Mouse (Mus musculus): Measurements from ENCODE around the gene Twsg1. TPM values are rescaled to one million over a fixed set of nuclear protein-coding genes. Genes with fewer than 3 reads are reported as not detected.

The Twsg1 gene
- polyA plus RNA-seq, 1 experiment from 2014 or later = 134 TPM

- Histone ChIP-seq H3K27ac (replicated peaks; ENCODE audit: low read depth, low read length) (no peak overlapping the region), H3K4me1 (ENCODE audit: control insufficient read depth, insufficient read depth, low read length) (0 out of 2 replicates have a peak, but pooled peaks cover 2% of the 10 kb centered on the region), H3K36me3 (ENCODE audit: control insufficient read depth, insufficient read depth, low read length) (0 out of 2 replicates have a peak, but pooled peaks cover 1% of the 10 kb centered on the region), H3K4me2 (ENCODE audit: low read depth, severe bottlenecking) (no peak overlapping the region), H3K27me3 (ENCODE audit: control insufficient read depth, insufficient read depth, low read length) (no peaks in the 10 kb centered on the region), H3K4me3 (ENCODE audit: low read depth, low read length) (no peak overlapping the region), H3K9ac (ENCODE audit: low read length) (no peak overlapping the region), H3K9me3 (ENCODE audit: control insufficient read depth, low read length) (no peaks in the 10 kb centered on the region)
- DNase-seq (ENCODE audit: low spot score) (no peak), ATAC-seq (ENCODE audit: insufficient number of reproducible peaks, low FRiP score, low TSS enrichment, low read depth) (no peak)
- 79% methylated on average over 4 of the region's 4 CpGs for WGBS
Measured at GRCm38 (mm10) chr17:65942394-65942793, 8.6 kb downstream of the Twsg1 start.

- no peak for ATAC-seq (ENCODE audit: insufficient number of reproducible peaks, low FRiP score, low TSS enrichment, low read depth)
- Histone ChIP-seq H3K27me3 (ENCODE audit: control insufficient read depth, insufficient read depth, low read length) (no peaks in the 10 kb centered on the region), H3K9ac (ENCODE audit: low read length) (no peak overlapping the region), H3K4me1 (ENCODE audit: control insufficient read depth, insufficient read depth, low read length) (0 out of 2 replicates have a peak, but pooled peaks cover 2% of the 10 kb centered on the region), H3K4me2 (ENCODE audit: low read depth, severe bottlenecking) (no peak overlapping the region), H3K4me3 (ENCODE audit: low read depth, low read length) (no peak overlapping the region), H3K36me3 (ENCODE audit: control insufficient read depth, insufficient read depth, low read length) (no peaks in the 10 kb centered on the region), H3K9me3 (ENCODE audit: control insufficient read depth, low read length) (no peaks in the 10 kb centered on the region), H3K27ac (replicated peaks; ENCODE audit: low read depth, low read length) (no peak overlapping the region)
- DNase-seq (ENCODE audit: low spot score) = no peak
- WGBS = 88% methylated on average over 6 of the region's 6 CpGs
Measured at GRCm38 (mm10) chr17:65941275-65941674, 9.8 kb downstream of the Twsg1 start.

GRCm38 (mm10) chr17:65940221-65940620, 10.8 kb downstream of the Twsg1 start:
- DNase-seq (ENCODE audit: low spot score) = no peak
- Histone ChIP-seq H3K4me1 (ENCODE audit: control insufficient read depth, insufficient read depth, low read length) (0 out of 2 replicates have a peak, but pooled peaks cover 2% of the 10 kb centered on the region), H3K4me3 (ENCODE audit: low read depth, low read length) (no peak overlapping the region), H3K27me3 (ENCODE audit: control insufficient read depth, insufficient read depth, low read length) (no peaks in the 10 kb centered on the region), H3K36me3 (ENCODE audit: control insufficient read depth, insufficient read depth, low read length) (no peaks in the 10 kb centered on the region), H3K27ac (replicated peaks; ENCODE audit: low read depth, low read length) (no peak overlapping the region), H3K4me2 (ENCODE audit: low read depth, severe bottlenecking) (no peak overlapping the region), H3K9ac (ENCODE audit: low read length) (no peak overlapping the region), H3K9me3 (ENCODE audit: control insufficient read depth, low read length) (no peaks in the 10 kb centered on the region)
- 88% methylated on average over 12 of the region's 12 CpGs for WGBS
- no peak for ATAC-seq (ENCODE audit: insufficient number of reproducible peaks, low FRiP score, low TSS enrichment, low read depth)

- WGBS = 88% methylated on average over 14 of the region's 14 CpGs
- 0 out of 2 replicates have a peak, but pooled peaks cover 2% of the 10 kb centered on the region for H3K4me1 ChIP-seq (ENCODE audit: control insufficient read depth, insufficient read depth, low read length)
- H3K4me2 ChIP-seq (ENCODE audit: low read depth, severe bottlenecking) = no peak overlapping the region
- no peak for DNase-seq (ENCODE audit: low spot score)
- H3K4me3 ChIP-seq (ENCODE audit: low read depth, low read length) = no peak overlapping the region
- H3K9ac ChIP-seq (ENCODE audit: low read length) = no peak overlapping the region
- no peaks in the 10 kb centered on the region for H3K9me3 ChIP-seq (ENCODE audit: control insufficient read depth, low read length)
- ATAC-seq (ENCODE audit: insufficient number of reproducible peaks, low FRiP score, low TSS enrichment, low read depth) = no peak
- H3K36me3 ChIP-seq (ENCODE audit: control insufficient read depth, insufficient read depth, low read length) = no peaks in the 10 kb centered on the region
- H3K27me3 ChIP-seq (ENCODE audit: control insufficient read depth, insufficient read depth, low read length) = no peaks in the 10 kb centered on the region
- H3K27ac ChIP-seq (replicated peaks; ENCODE audit: low read depth, low read length) = no peak overlapping the region
Measured at GRCm38 (mm10) chr17:65939461-65940192, 11.4 kb downstream of the Twsg1 start.

GRCm38 (mm10) chr17:65937671-65938070, 13.4 kb downstream of the Twsg1 start:
- ATAC-seq (ENCODE audit: insufficient number of reproducible peaks, low FRiP score, low TSS enrichment, low read depth) (no peak), DNase-seq (ENCODE audit: low spot score) (no peak)
- no peak overlapping the region for H3K27ac ChIP-seq (replicated peaks; ENCODE audit: low read depth, low read length)
- no peaks in the 10 kb centered on the region for H3K9me3 ChIP-seq (ENCODE audit: control insufficient read depth, low read length)
- peaks cover 4% of the 10 kb centered on the region; the same call in 1 of the 2 replicates for H3K36me3 ChIP-seq (ENCODE audit: control insufficient read depth, insufficient read depth, low read length)
- H3K27me3 ChIP-seq (ENCODE audit: control insufficient read depth, insufficient read depth, low read length) = no peaks in the 10 kb centered on the region
- H3K9ac ChIP-seq (ENCODE audit: low read length) = no peak overlapping the region
- no peak overlapping the region for H3K4me3 ChIP-seq (ENCODE audit: low read depth, low read length)
- H3K4me1 ChIP-seq (ENCODE audit: control insufficient read depth, insufficient read depth, low read length) = no peaks in the 10 kb centered on the region
- 90% methylated on average over 9 of the region's 9 CpGs for WGBS
- H3K4me2 ChIP-seq (ENCODE audit: low read depth, severe bottlenecking) = no peak overlapping the region

- 91% methylated on average over 2 of the region's 2 CpGs for WGBS
- Histone ChIP-seq H3K9ac (ENCODE audit: low read length) (no peak overlapping the region), H3K4me2 (ENCODE audit: low read depth, severe bottlenecking) (no peak overlapping the region), H3K4me1 (ENCODE audit: control insufficient read depth, insufficient read depth, low read length) (no peaks in the 10 kb centered on the region), H3K36me3 (ENCODE audit: control insufficient read depth, insufficient read depth, low read length) (peaks cover 6% of the 10 kb centered on the region; the same call in 1 of the 2 replicates), H3K9me3 (ENCODE audit: control insufficient read depth, low read length) (no peaks in the 10 kb centered on the region), H3K27ac (replicated peaks; ENCODE audit: low read depth, low read length) (no peak overlapping the region), H3K4me3 (ENCODE audit: low read depth, low read length) (no peak overlapping the region), H3K27me3 (ENCODE audit: control insufficient read depth, insufficient read depth, low read length) (no peaks in the 10 kb centered on the region)
- DNase-seq (ENCODE audit: low spot score) (no peak), ATAC-seq (ENCODE audit: insufficient number of reproducible peaks, low FRiP score, low TSS enrichment, low read depth) (no peak)
Measured at GRCm38 (mm10) chr17:65933741-65934140, 17.3 kb downstream of the Twsg1 start.

GRCm38 (mm10) chr17:65931525-65931924, 19.5 kb downstream of the Twsg1 start:
- no peak overlapping the region for H3K27ac ChIP-seq (replicated peaks; ENCODE audit: low read depth, low read length)
- peaks cover 6% of the 10 kb centered on the region; the same call in 1 of the 2 replicates for H3K36me3 ChIP-seq (ENCODE audit: control insufficient read depth, insufficient read depth, low read length)
- H3K27me3 ChIP-seq (ENCODE audit: control insufficient read depth, insufficient read depth, low read length) = no peaks in the 10 kb centered on the region
- H3K4me1 ChIP-seq (ENCODE audit: control insufficient read depth, insufficient read depth, low read length) = no peaks in the 10 kb centered on the region
- no peak overlapping the region for H3K4me2 ChIP-seq (ENCODE audit: low read depth, severe bottlenecking)
- WGBS = 68% methylated on average over 6 of the region's 6 CpGs
- H3K4me3 ChIP-seq (ENCODE audit: low read depth, low read length) = no peak overlapping the region
- H3K9me3 ChIP-seq (ENCODE audit: control insufficient read depth, low read length) = no peaks in the 10 kb centered on the region
- no peak overlapping the region for H3K9ac ChIP-seq (ENCODE audit: low read length)
- no peak for DNase-seq (ENCODE audit: low spot score)
- ATAC-seq (ENCODE audit: insufficient number of reproducible peaks, low FRiP score, low TSS enrichment, low read depth) = no peak

GRCm38 (mm10) chr17:65930960-65931359, 20.1 kb downstream of the Twsg1 start:
- Histone ChIP-seq H3K9me3 (ENCODE audit: control insufficient read depth, low read length) (no peaks in the 10 kb centered on the region), H3K4me1 (ENCODE audit: control insufficient read depth, insufficient read depth, low read length) (no peaks in the 10 kb centered on the region), H3K4me3 (ENCODE audit: low read depth, low read length) (no peak overlapping the region), H3K4me2 (ENCODE audit: low read depth, severe bottlenecking) (no peak overlapping the region), H3K9ac (ENCODE audit: low read length) (no peak overlapping the region), H3K27ac (replicated peaks; ENCODE audit: low read depth, low read length) (no peak overlapping the region), H3K27me3 (ENCODE audit: control insufficient read depth, insufficient read depth, low read length) (no peaks in the 10 kb centered on the region), H3K36me3 (ENCODE audit: control insufficient read depth, insufficient read depth, low read length) (peaks cover 9% of the 10 kb centered on the region; the same call in 1 of the 2 replicates)
- 85% methylated on average over 6 of the region's 6 CpGs for WGBS
- DNase-seq (ENCODE audit: low spot score) (no peak), ATAC-seq (ENCODE audit: insufficient number of reproducible peaks, low FRiP score, low TSS enrichment, low read depth) (no peak)

Data from limb, embryonic 11.5 days (tissue).